Mouse (Mus musculus): ENCODE data around the gene Nptx1. TPM values are rescaled to one million over a fixed set of nuclear protein-coding genes. Genes with fewer than 3 reads are reported as not detected.

The Nptx1 gene
- polyA plus RNA-seq, 1 experiment, result 9.3 TPM

GRCm38 (mm10) chr11:119565684-119566083, 18.1 kb upstream of the Nptx1 start:
- TF ChIP-seq TCF12 (IDR thresholded peaks at IDR 0.05; ENCODE audit: insufficient read depth, poor library complexity, severe bottlenecking) (no peak), REST (IDR thresholded peaks at IDR 0.05; ENCODE audit: insufficient read depth, insufficient read length) (no peak), MYOD1 (IDR thresholded peaks at IDR 0.05; ENCODE audit: control insufficient read depth in 1 of 3, insufficient read length in 2 of 3, low read depth in 2 of 3) (no peak), MAX (IDR thresholded peaks at IDR 0.05; ENCODE audit: low read depth) (no peak), POLR2AphosphoS2 (IDR thresholded peaks at IDR 0.05; ENCODE audit: insufficient read length, low read depth) (no peak), CEBPB (IDR thresholded peaks at IDR 0.05; ENCODE audit: insufficient read depth, poor library complexity, severe bottlenecking) (no peak)
- H3K4me2 ChIP-seq (ENCODE audit: low read depth), result no peak overlapping the region

GRCm38 (mm10) chr11:119565021-119565420, 17.5 kb upstream of the Nptx1 start:
- Histone ChIP-seq H3K79me2 (ENCODE audit: control insufficient read depth, insufficient read depth) (no peaks in the 10 kb centered on the region), H3K4me2 (ENCODE audit: low read depth) (no peak overlapping the region), H3K4me3 (no peak overlapping the region), H3K27me3 (ENCODE audit: control insufficient read depth, insufficient read depth, insufficient read length) (peaks cover 5% of the 10 kb centered on the region), H3K36me3 (ENCODE audit: control insufficient read depth, insufficient read depth) (no peaks in the 10 kb centered on the region), H3ac (ENCODE audit: control insufficient read depth, insufficient read length) (no peak overlapping the region)
- TF ChIP-seq E2F4 (IDR thresholded peaks at IDR 0.05; ENCODE audit: insufficient read depth) (no peak), MYOD1 (IDR thresholded peaks at IDR 0.05; ENCODE audit: control insufficient read depth in 1 of 3, insufficient read length in 2 of 3, low read depth in 2 of 3) (no peak), MYOG (IDR thresholded peaks at IDR 0.05; ENCODE audit: control insufficient read depth in 1 of 3, insufficient read depth in 1 of 3, insufficient read length in 2 of 3, low read depth in 2 of 3) (no peak), CEBPB (IDR thresholded peaks at IDR 0.05; ENCODE audit: insufficient read depth, poor library complexity, severe bottlenecking) (no peak), MAX (IDR thresholded peaks at IDR 0.05; ENCODE audit: low read depth) (no peak), REST (IDR thresholded peaks at IDR 0.05; ENCODE audit: insufficient read depth, insufficient read length) (no peak), TCF12 (IDR thresholded peaks at IDR 0.05; ENCODE audit: insufficient read depth, poor library complexity, severe bottlenecking) (no peak), SRF (IDR thresholded peaks at IDR 0.05; ENCODE audit: control insufficient read depth, insufficient read length, low read depth) (no peak), POLR2A (IDR thresholded peaks at IDR 0.05; ENCODE audit: insufficient read length, low read depth) (no peak), POLR2AphosphoS2 (IDR thresholded peaks at IDR 0.05; ENCODE audit: insufficient read length, low read depth) (no peak), USF1 (IDR thresholded peaks at IDR 0.05; ENCODE audit: low read depth) (no peak), TCF3 (IDR thresholded peaks at IDR 0.05; ENCODE audit: insufficient read length, low read depth) (no peak)

More at GRCm38 (mm10) chr11:119565684-119566083, 18.1 kb upstream of the Nptx1 start:
- Histone ChIP-seq H3K27me3 (ENCODE audit: control insufficient read depth, insufficient read depth, insufficient read length) (peaks cover 5% of the 10 kb centered on the region), H3K4me3 (no peak overlapping the region), H3K79me2 (ENCODE audit: control insufficient read depth, insufficient read depth) (no peaks in the 10 kb centered on the region), H3K36me3 (ENCODE audit: control insufficient read depth, insufficient read depth) (no peaks in the 10 kb centered on the region), H3ac (ENCODE audit: control insufficient read depth, insufficient read length) (no peak overlapping the region)

- Histone ChIP-seq H3K4me2 (ENCODE audit: low read depth) (no peak overlapping the region), H3K4me3 (no peak overlapping the region), H3K36me3 (ENCODE audit: control insufficient read depth, insufficient read depth) (no peaks in the 10 kb centered on the region), H3ac (ENCODE audit: control insufficient read depth, insufficient read length) (no peak overlapping the region), H3K79me2 (ENCODE audit: control insufficient read depth, insufficient read depth) (no peaks in the 10 kb centered on the region), H3K27me3 (ENCODE audit: control insufficient read depth, insufficient read depth, insufficient read length) (peaks cover 11% of the 10 kb centered on the region)
- TF ChIP-seq MYOG (IDR thresholded peaks at IDR 0.05; ENCODE audit: control insufficient read depth in 1 of 3, insufficient read depth in 1 of 3, insufficient read length in 2 of 3, low read depth in 2 of 3), result no peak
- no peak for TF ChIP-seq SRF (IDR thresholded peaks at IDR 0.05; ENCODE audit: control insufficient read depth, insufficient read length, low read depth)
- no peak for TF ChIP-seq E2F4 (IDR thresholded peaks at IDR 0.05; ENCODE audit: insufficient read depth)
- TF ChIP-seq REST (IDR thresholded peaks at IDR 0.05; ENCODE audit: insufficient read depth, insufficient read length), result no peak
- no peak for TF ChIP-seq CEBPB (IDR thresholded peaks at IDR 0.05; ENCODE audit: insufficient read depth, poor library complexity, severe bottlenecking)
- no peak for TF ChIP-seq TCF3 (IDR thresholded peaks at IDR 0.05; ENCODE audit: insufficient read length, low read depth)
- no peak for TF ChIP-seq POLR2AphosphoS2 (IDR thresholded peaks at IDR 0.05; ENCODE audit: insufficient read length, low read depth)
- no peak for TF ChIP-seq MYOD1 (IDR thresholded peaks at IDR 0.05; ENCODE audit: control insufficient read depth in 1 of 3, insufficient read length in 2 of 3, low read depth in 2 of 3)
- TF ChIP-seq MAX (IDR thresholded peaks at IDR 0.05; ENCODE audit: low read depth), result no peak
- TF ChIP-seq POLR2A (IDR thresholded peaks at IDR 0.05; ENCODE audit: insufficient read length, low read depth), result no peak
- no peak for TF ChIP-seq TCF12 (IDR thresholded peaks at IDR 0.05; ENCODE audit: insufficient read depth, poor library complexity, severe bottlenecking)
- TF ChIP-seq USF1 (IDR thresholded peaks at IDR 0.05; ENCODE audit: low read depth), result no peak
Observed at GRCm38 (mm10) chr11:119564383-119564782, 16.8 kb upstream of the Nptx1 start.

- H3ac ChIP-seq (ENCODE audit: control insufficient read depth, insufficient read length), result no peak overlapping the region
- H3K4me2 ChIP-seq (ENCODE audit: low read depth), result no peak overlapping the region
- no peaks in the 10 kb centered on the region for H3K36me3 ChIP-seq (ENCODE audit: control insufficient read depth, insufficient read depth)
- H3K27me3 ChIP-seq (ENCODE audit: control insufficient read depth, insufficient read depth, insufficient read length), result peaks cover 13% of the 10 kb centered on the region
- no peaks in the 10 kb centered on the region for H3K79me2 ChIP-seq (ENCODE audit: control insufficient read depth, insufficient read depth)
- no peak overlapping the region for H3K4me3 ChIP-seq
- TF ChIP-seq MAX (IDR thresholded peaks at IDR 0.05; ENCODE audit: low read depth) (no peak), POLR2A (IDR thresholded peaks at IDR 0.05; ENCODE audit: insufficient read length, low read depth) (no peak), E2F4 (IDR thresholded peaks at IDR 0.05; ENCODE audit: insufficient read depth) (no peak), TCF12 (IDR thresholded peaks at IDR 0.05; ENCODE audit: insufficient read depth, poor library complexity, severe bottlenecking) (no peak), MYOG (IDR thresholded peaks at IDR 0.05; ENCODE audit: control insufficient read depth in 1 of 3, insufficient read depth in 1 of 3, insufficient read length in 2 of 3, low read depth in 2 of 3) (no peak), REST (IDR thresholded peaks at IDR 0.05; ENCODE audit: insufficient read depth, insufficient read length) (no peak), POLR2AphosphoS2 (IDR thresholded peaks at IDR 0.05; ENCODE audit: insufficient read length, low read depth) (no peak), MYOD1 (IDR thresholded peaks at IDR 0.05; ENCODE audit: control insufficient read depth in 1 of 3, insufficient read length in 2 of 3, low read depth in 2 of 3) (no peak), SRF (IDR thresholded peaks at IDR 0.05; ENCODE audit: control insufficient read depth, insufficient read length, low read depth) (no peak), USF1 (IDR thresholded peaks at IDR 0.05; ENCODE audit: low read depth) (no peak), TCF3 (IDR thresholded peaks at IDR 0.05; ENCODE audit: insufficient read length, low read depth) (no peak), CEBPB (IDR thresholded peaks at IDR 0.05; ENCODE audit: insufficient read depth, poor library complexity, severe bottlenecking) (no peak)
Observed at GRCm38 (mm10) chr11:119563166-119563565, 15.6 kb upstream of the Nptx1 start.

Data from myocyte (in vitro differentiated cells).